Mouse (Mus musculus) right cerebral cortex, postnatal 25 days (tissue): Measurements from ENCODE around the gene Cdrt4.

Source experiments
- DNase-seq: peaks from one replicate; pipeline ENCODE4 v3.0.0; 2022

Cdrt4 gene

DNA sequence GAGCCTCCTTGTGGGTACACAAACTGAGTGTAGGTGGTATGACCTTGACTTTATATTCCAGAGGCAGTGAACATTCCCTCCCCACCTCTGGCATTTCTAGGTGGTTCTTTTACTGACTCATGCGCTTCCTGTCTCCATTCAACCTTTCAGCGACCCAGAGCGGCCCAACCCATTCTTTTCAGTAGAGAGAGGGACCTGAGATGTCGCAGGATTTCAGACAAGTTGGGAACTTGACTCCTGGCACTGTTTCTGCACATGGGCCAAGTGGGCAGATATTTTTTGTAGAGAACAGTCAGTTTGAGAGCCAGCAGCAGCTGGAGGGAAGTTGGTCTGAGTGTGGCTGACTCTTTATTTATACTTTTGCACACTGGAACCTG is 45.5 kb downstream of the Cdrt4 start:
- DNase-seq: no peak

DNA sequence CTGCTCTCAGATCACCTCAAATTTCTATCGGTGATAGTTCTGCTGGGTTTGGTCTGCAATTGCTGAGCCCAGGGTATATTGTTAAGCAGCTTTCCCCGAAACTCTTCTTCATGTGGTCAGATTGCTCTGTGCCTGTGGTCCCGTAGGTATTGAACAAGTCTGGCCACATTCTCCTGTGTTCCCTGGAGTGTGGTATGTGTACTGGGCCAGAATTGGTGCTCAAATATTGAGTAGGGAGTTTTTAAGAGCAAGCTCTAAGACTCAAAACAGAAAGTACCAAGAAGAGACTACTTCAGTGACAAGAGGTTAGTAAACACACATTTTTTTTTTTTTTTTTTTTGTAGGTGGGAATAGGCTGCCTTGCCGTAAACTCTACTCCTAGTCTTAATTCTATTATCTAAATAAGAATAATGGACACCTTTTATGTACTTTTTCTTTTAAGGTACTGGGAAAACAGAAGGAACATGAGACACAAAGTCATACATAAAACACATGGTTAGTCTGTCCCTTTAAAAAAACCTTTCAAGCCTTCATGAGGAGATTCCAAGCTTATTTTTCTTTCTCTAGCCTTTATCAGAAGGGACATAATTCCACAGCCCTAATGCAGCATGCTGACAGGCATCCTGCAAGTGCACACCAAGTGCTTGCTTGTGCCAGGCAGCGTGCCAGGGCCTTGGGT is 46.2 kb downstream of the Cdrt4 start:
- no peak for DNase-seq

DNA sequence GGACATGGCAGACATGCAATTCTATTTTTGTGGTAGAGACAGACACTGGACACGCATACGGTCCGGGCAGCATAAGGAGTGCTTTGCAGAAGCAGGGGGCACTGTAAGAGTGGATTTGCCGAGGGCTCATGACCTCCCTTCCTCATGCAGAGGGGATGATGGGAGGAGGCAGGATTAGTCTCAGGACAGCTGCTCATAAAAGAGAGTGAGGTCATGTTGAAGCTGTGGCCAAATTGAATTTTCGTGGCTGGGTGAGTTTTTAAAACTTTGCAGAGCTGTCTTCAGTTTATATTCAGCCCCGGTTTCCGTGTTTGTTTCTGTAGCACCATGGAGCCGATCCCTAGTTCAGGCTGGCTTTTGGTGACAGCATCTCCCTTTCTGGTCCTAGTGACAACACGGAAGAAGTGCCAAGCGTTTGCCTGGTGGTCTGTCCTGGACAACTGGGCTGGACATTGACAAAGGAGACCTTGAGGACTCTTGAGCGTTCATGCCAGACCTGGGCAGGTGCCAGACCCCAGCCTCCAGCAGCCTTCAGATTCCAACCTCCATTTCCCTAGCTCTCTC is 46.8 kb downstream of the Cdrt4 start:
- peak; percentile 21 for DNase-seq

DNA sequence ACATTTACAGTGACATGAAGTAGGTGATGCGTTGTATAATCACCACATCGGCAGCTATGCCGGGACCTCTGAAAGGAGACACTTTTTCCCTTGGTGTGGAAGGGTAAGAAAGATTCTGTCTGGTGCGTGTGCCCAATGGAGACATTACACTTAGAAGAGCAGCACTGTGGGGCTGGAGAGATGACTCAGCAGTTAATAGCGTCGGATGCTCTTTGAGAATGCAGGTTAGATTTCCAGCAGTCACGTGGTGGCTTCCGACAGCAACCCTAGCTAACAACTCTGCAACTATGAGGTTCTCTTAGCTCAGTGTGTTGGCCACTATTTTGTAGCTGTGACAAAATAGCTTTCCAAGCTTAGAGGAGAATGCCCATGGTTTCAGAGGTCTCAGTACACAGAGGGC is 49.1 kb downstream of the Cdrt4 start:
- no peak for DNase-seq

DNA sequence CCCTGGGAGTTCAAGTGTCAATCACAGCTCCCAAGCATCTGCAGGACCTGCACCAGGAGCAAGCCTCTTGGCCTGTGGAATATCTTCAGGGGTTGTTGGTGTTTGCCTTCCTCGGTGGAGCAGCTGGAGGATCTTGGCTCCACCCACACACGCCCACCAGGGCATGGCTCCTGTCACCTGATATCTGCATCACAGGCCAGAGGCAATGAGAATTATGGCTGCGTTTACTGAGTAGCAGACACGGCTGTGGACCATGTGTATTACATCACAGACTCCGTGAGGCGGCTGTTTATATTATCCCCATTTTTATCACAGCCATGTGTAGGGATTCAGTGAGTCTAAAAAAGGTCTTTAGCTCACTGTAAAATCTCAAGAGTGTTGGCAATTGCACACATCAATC is 53.6 kb downstream of the Cdrt4 start:
- no peak for DNase-seq

DNA sequence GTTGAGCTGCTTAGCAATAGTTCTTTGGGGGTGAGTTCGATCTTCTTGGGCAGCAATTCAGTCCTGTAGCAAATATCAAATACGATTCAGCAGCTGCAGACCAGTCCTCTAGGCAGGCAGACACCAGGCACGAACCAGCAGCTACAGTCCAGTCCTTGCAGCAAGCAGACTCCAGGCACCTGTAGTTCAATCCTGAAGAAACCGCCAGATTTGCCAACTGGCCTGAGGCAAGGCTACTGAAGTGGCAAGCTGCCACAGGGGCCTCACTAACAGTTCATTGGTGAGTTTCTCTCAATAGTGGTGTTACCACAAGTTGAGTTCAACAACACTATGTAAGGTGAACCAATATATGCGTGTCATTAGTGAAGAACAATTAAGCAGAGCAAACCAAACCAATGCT is 56.4 kb downstream of the Cdrt4 start:
- DNase-seq: no peak

DNA sequence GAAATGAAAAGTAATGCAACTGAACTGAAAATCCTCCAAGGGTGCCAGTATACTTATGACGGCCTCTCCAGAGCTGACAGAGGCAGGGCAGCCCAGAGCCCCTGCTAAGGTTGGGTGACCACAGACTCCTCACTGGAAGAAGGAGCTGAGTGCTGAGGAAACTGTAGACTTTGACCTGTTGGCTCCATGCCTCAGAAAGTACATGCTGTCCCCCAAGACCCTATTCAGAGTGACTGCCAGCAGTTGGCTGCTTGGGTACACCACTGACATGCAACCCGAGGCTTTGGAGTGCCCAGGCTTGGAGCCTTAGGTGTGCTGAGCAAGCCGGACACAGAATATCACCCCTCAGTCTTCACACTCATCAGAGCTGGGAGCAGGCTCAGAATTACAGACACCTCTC is 57.0 kb downstream of the Cdrt4 start:
- DNase-seq: no peak

DNA sequence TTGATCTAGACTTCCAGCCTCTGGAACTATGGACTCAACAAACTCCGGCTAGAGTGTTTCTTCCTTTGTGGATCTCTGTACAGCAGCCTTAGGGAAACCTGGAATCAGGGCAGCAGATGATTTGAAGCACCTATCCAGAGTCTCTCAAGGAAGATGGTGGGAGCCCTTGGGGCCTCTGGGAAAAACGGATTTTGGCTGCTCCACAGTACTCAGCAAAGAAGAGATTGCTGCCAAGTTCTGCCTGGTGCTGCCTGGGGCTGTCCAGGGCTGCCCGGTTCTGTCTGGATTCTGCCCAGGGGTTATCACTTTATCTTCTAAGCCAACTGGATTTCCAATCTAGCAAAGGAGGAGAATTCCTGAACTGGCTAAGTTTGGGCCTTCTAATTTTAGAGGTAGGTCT is 58.8 kb downstream of the Cdrt4 start:
- no peak for DNase-seq

DNA sequence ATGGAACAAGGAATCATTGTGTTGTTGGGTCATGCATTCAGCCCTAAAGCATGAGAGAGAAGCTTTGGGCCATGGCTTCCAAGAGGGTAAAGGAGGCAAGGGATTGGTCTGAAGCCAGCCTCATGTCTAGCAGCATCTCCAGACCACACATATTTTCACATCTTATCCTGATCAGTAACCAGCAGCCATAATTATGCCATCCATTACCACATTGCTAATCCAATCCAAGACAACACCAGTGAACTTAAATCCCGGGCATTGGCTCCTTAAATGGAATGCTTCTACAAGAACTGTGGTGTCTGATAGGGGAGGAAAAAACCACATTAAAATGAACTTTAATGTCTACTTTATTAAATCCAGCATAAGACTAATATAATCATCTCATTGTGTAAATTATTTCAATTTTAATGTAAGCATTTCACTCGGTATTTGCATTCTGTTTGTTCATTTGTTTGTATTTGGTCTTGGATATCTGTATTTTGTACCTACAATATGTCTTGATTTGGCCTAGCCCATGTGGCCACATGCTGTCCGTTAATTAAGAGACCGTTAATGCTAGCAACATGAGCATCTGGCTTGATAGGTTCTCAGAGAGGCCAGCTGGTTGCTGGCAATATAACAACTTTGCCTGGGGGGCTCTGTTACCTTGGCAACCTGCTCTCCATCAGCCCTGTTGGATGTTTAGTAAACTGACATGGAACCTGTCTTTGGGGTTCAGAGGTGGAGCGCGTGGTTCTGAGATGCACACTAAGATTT is 66.5 kb downstream of the Cdrt4 start:
- no peak for DNase-seq

DNA sequence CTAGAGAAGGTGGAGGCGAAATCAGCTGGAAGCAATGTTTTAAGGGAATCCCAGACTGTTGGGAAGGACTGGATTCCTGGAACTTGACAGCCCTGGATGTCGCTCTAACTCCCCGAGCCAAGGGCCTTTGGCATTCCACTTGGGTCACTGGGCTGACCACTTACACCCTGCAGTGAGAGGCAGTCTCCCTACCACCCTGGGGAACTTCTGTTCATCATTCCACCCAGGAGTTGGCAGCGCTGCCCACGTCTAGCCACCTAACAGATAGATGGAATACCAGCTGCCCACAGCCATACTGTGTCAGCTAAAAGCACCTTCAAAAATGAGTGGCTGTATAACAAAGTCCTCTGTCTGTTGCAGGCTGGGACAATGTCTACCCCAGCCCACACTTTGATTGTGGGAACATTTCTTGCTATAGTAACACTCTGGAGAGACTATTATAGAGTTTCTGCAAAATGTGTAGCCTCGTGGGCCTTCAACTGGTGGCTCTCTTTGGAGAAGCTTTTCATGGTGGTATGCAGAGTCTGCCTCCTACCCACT is 67.2 kb downstream of the Cdrt4 start:
- no peak for DNase-seq

DNA sequence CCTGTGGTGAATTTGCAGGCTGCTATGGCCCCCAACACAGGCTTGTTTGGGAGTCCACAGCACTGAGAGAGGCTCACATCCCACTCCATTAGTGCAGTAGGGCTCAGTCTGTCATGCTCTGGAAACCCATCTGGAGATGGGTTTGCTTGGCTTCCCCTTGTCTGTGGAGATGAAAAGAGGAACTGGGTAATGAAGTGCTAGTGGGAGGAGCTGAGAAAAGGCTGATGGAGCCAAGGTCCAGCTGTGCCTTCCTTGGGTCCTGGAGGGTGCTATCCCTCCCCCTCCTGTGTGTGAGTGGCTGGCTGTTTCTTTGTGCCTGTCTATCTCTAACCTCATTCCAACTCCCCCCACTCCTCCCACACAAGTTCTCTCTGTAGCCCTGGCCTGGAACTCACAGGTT is 69.6 kb downstream of the Cdrt4 start:
- no peak for DNase-seq

DNA sequence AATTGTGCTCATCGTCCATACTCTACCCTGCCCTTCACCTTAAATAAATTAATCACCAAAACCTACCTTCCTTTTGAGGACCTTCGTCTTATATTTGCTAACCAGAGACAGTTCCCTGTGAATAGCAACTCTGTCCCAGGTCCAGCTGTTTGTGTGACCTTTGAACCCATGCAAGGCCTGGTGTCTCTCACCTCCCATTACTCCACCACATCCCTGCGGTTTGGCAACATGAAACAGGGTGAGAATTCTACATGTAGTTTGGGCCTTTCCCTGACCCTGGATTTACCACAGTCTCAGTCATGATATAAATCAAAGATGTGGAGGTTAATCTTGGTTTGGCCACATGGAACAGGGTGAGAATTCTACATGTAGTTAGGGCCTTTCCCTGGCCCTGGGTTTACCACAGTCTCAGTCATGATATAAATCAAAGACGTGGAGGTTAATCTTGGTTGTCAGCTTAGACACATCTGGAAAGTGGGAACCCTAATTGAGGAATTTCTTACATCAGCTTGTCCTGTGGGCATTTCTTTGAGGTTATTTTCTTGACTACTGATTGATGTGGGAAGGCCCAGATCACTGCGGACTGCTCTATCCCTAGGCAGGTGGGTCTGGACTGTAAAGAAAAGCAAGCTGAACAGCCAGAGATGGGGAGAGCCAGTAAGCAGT is 70.3 kb downstream of the Cdrt4 start:
- DNase-seq: no peak

DNA sequence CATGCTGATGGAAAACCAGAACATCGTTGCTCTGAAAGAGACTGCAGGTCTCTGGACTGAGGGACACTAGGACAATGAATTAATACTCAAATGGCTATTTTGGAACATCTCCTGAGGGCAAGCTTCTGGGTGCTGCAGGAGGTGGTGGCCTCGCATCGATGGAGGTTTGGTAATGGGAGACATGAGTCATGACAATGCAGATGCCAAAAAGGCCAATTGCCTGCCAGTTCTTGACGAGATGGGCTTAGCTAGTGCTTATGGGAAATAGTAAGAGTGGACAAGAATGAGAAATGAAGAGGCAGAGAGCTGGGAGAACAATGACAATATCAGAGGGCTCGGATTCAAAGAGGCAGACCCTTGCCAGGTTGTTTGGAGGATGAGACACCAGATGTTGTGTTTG is 72.5 kb downstream of the Cdrt4 start:
- no peak for DNase-seq

DNA sequence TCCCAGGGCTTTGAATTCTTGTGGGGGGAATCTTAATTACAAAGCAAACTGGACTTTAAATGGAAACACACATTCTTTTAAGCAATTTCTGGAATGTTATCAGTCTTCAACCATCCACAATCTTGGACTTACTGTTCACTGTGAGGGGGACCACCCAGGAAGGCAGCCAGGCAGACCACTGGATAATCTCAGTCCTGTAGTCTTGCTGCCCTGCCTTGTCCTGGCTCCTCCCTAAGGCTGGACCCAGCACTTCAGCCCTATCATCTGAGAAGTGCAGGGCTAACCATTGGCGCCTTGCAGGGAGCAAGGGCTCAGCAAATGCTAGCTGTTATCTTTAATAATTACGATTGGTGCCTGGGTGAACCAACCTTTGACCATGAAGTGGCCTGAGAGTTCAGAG is 73.1 kb downstream of the Cdrt4 start:
- no peak for DNase-seq

DNA sequence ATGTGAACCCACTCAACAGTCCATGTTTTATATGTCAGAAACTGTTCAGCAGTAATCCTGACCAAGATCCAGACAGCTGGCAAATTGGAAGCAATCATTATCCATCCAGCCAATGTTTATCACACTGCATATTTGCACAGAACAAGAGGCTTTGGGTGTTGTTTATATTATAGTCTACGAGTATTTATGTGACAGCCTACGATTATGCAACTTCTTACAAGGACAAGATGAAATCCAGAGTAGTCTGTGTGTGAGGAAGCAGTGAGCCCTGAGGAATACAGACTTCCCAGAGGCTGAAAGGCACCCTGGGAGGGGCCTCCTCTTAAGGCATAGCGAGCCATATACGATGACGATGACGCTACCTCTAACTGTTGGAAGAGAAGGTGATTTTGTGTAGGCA is 74.5 kb downstream of the Cdrt4 start:
- DNase-seq: no peak

DNA sequence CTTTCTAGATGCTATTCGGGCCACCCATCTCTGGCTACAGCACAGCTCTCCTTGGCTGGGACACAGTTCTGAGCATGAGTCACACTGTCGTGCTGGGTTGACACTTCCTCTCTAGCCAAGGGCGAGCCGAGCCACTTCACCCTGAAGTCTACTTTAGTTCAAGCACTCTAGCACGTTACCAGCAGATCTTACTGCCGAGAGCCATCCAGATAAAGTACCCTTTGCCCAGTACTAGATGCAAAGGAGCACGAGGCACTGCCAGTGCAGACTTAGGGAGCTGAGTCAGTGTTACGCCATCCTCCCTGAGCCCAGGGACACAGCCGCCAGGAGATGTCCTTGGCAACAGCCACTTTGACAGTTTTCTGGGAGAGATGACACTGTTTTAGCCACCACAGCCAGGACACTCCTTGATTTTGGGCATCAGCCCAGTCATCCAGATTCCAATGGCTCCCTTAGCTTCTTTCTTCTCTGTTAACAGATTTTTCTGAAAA is 75.7 kb downstream of the Cdrt4 start:
- DNase-seq: peak; percentile 59

DNA sequence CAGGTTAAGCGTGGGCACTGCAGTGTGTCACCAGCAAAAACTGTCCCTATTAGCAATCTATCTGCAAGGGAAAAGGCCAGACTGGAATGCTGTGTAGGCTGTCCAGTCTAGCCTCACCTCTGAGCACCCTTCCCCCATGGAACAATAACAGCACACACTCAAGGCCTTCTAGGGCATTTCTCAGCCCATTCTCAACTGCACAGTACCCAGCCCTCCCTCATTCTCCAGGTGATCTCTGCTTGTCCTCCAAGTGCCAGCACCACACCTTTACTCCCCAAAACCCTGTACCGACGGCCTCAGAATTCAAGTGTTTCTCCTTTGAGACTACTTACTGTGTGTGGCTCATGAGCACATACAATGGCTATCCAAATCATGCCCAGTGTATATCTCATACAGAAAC is 77.1 kb downstream of the Cdrt4 start:
- DNase-seq: no peak

DNA sequence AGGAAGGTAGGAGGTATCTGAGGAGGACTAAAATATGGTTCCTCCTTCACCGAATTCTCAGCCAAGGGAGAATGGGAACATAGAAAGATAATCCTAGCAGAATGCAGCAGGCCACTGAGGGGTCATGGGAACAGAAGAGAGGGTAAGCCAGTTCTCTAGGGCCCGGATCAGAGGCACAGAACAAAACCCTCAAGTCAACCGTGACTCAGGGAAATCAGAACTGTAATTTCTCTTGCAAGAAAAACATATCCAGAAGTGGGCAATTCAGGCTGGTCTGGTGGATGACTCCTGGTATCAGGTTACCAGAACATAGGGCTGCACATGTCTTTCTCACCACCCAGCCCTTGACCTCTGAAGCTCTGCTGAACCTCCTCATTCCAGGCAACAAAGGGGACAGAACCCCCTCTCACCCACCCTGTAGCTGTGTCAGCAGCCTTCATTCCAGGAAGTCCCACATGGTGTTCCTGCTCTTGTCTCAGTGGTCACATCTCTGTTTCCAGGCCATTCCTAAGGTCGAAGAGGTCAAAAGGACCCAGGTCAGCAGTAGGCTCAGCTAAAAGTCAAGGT is 78.2 kb downstream of the Cdrt4 start:
- no peak for DNase-seq

DNA sequence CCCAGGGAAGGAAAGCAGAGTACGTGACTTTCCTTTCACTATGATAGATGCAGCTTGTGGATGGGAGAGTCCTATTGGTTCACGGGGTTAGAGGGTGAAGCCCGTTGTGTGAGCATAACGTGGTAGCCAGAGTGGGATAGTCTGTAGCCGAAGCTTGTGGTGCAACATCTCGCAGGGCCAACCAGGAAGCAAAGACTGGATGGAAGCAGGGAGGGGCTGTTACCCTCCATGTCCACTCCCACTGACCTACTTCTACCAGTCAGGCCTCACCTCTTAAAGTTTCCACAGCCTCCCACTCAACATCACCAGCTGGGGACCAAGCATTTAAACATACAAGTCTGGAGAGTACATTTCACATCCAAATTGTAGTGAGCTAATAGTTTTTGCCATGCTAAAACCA is 78.7 kb downstream of the Cdrt4 start:
- no peak for DNase-seq

DNA sequence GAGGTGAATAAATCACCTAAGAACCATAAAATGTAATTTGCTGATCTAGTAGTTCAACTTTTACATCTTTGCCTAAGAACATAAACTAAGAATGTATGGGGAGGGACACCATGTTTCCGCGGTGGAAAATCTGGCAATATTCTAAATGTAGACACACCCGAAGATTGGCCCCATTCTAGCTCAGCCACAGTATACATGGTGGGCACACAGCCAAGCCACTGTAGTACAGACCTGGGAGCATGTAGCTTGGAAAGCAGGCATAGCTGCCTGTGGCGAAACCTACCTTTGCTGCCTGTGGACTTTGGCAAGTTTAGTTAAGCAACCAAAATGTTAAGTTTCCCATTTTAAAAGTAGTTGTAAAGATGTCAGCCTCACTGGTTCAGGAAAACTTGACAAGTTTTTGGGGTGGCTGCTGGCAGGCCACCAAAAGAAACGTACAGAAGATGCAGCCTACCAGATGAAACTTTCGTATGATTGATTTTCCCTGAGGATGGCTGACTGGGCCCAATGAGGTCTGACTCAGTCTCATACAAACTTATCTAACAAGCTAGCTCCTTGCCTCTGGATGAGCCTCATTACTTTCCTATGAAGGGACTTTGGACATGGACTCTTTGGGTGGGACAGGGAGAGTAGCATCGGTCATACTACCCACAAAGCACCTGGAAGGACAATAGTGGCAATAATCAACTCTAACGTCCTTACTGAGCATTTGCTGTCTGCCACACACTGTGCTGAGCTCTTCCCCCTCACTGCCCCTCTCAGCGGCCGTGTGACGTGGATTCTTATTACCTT is 84.6 kb downstream of the Cdrt4 start:
- DNase-seq: no peak

DNA sequence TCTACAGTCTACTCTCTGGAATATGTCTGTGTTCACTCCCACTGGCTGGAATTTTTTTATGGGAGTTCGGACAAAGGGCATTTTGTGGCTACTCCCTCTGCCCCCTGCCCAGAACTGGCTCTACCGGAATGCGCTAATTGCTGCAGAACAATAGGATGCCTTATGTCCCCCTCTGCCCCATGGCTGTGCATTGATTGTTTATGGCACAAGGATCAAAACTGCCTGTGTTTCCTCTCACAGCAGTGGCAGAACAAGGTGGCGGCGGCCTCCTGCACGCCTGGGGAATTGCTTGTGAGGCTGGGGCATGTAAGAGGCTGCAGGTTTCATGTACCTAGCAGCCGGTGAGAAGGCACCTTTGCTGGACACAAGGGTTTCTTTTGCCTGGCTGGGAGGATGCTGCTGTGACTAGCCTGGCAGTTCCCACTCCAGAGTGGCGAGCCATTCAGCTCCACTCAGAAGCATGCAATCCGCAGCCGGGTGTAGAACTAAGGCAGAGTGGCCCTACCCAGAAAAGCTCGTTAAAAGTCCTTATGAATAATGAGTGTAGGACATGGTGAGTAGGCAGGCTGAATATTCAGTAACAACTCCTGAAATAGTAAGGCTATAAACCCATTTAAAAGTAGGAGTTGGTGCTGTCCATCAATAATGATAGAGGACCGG is 89.1 kb downstream of the Cdrt4 start:
- DNase-seq: no peak
